Mouse (Mus musculus) E14TG2a.4 (cell line): ENCODE results near the gene Ccdc77.

Source experiments
- H3K27me3 ChIP-seq: 2 replicates; pipeline ENCODE4 v1.6.1; 2014; ENCODE audit warnings: low read length, control low read depth; ENCODE audit not compliant: insufficient read depth
- H3K36me3 ChIP-seq: 2 replicates; pipeline ENCODE4 v1.6.1; 2014; ENCODE audit warnings: low read length, control low read depth; ENCODE audit not compliant: insufficient read depth
- H3K4me1 ChIP-seq: replicated peaks from 2 replicates; pipeline ENCODE4 v1.6.1; 2014; ENCODE audit warnings: low read depth, low read length, control low read depth
- H3K4me3 ChIP-seq: replicated peaks from 2 replicates; pipeline ENCODE4 v1.5.1; 2014; ENCODE audit warnings: mild to moderate bottlenecking, low read length
- H3K9me3 ChIP-seq: 2 replicates; pipeline ENCODE4 v1.6.1; 2014; ENCODE audit warnings: low read length, control low read depth
- CTCF ChIP-seq: conservative IDR thresholded peaks from 2 replicates; pipeline ENCODE4 v1.5.1; 2014; ENCODE audit warnings: low read length
- NANOG ChIP-seq: IDR thresholded peaks from 2 replicates; pipeline ENCODE4 v1.6.1; 2014; ENCODE audit warnings: borderline replicate concordance, low read length, mixed read lengths
- POU5F1 ChIP-seq: IDR thresholded peaks from 2 replicates; pipeline ENCODE4 v1.6.1; 2014; ENCODE audit warnings: low read length, borderline replicate concordance

Ccdc77 gene

DNA sequence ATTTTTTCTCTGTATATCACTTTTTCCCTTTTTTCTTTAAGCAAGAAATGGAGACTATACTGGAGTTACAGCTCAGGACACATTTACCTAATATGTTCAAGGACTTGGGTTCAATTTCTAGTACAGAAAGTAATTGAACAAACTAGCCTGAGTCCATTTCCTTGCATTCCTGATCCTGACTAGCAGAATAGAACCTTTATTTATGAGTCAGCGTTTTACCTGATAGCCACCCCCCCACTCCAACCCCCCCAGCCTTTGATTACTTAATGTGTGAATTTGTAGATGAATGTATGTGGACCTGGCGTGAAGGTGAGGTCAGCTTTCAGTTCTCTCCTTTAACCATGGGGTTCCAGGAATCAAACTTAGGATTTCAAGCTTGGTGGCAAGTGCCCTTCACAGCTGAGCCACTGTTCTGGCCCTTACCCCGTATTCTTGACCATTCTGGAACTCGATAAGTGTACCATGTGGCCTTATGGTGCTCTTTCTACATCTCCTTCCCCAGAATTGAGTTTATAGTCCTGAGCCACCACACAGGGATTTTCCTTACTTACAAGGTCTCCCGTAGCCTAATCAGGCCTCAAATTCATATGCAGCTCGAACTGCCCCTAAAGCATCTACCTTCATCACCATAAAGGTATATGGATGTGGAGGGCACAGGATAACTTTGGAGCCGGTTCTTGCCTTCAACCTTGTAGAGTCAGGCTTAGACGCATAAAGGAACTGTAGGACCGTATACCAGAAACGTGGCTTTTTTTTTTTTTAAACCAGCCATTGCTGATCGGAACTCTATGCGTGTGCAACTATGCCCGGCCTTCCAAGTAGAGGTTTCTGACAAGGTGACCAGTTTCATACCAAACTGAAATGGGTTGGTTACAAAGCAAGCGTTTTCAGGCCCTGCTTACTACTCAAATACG, 1.1 kb downstream of the Ccdc77 start:
- TF ChIP-seq CTCF: no peak
- no peak for TF ChIP-seq POU5F1
- no peak for TF ChIP-seq NANOG
- Histone ChIP-seq H3K9me3 (no peaks in the 10 kb centered on the region), H3K27me3 (no peaks in the 10 kb centered on the region), H3K4me1 (peaks cover 37% of the 10 kb centered on the region), H3K4me3 (peak overlapping the region; percentile 100), H3K36me3 (peaks cover 21% of the 10 kb centered on the region)

DNA sequence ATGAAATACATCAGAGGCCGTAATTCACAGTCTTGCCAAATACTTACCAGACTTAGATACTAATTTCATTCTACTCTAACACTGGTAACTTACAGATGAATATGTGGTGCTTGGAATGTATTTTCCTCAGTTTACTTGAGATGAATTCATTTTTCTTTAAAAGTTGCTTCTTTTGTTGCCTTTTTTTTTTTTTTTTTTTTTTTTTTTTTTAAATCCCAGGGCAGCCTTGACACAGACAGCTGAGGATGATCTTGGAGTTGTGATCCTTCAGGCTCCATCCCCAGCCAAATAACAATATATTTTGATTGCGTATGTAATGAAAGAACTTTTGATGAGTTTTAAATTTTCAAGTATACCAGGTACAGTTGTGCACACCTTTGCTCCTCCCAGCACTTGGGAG, 2.0 kb downstream of the Ccdc77 start:
- Histone ChIP-seq H3K9me3 (no peaks in the 10 kb centered on the region), H3K27me3 (no peaks in the 10 kb centered on the region), H3K4me3 (no peak overlapping the region), H3K36me3 (peaks cover 12% of the 10 kb centered on the region), H3K4me1 (peaks cover 37% of the 10 kb centered on the region)
- no peak for TF ChIP-seq CTCF
- no peak for TF ChIP-seq POU5F1
- TF ChIP-seq NANOG: no peak

DNA sequence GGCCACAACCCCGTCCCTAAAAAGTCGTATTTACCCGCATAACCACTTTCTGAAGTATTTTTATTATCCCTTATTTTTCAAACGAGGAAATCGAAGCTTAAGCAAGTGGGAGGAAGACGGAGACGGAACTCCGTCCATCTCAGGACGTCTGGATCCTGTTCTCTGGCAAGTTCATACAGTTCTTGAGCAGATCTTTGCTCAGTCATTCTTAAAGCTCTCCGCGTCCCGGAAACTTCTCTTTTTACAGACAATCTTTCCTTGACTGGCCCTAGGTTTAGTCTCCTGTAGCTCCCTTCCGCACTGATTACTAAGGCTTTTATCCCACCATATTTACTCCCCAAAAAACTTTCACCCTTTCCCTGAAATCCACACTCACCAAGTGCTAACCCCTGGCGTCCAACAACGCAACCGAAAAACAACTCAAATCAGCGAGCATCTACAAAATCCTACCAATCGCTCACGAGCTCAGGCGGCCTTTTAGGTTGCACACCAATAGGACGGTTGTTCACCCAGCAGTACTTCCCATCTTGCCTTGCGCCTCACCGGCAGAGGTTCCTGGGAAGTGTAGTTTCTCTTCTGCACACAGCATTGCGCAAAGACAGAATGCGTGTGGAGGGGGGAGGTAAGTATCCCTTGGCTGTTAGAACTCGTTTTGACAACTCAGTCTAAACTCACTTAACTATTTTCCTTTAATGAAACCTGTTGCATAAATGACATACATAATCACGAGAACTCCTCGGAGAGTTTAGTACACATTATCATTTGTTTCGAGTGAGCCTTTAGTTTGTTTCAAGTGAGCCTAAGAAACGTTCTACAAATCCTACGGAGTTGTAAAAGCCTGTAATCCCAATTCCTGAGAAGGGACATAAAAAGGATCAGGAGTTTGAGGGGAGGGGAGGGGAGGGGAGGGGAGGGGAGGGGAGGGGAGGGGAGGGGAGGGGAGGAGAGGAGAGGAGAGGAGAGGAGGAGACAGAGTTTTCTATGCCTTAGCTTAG, 6.9 kb downstream of the Ccdc77 start:
- TF ChIP-seq CTCF (no peak), NANOG (no peak), POU5F1 (no peak)
- Histone ChIP-seq H3K4me3 (peak overlapping the region; percentile 90), H3K9me3 (no peaks in the 10 kb centered on the region), H3K27me3 (no peaks in the 10 kb centered on the region), H3K4me1 (peaks cover 24% of the 10 kb centered on the region), H3K36me3 (peaks cover 22% of the 10 kb centered on the region)

DNA sequence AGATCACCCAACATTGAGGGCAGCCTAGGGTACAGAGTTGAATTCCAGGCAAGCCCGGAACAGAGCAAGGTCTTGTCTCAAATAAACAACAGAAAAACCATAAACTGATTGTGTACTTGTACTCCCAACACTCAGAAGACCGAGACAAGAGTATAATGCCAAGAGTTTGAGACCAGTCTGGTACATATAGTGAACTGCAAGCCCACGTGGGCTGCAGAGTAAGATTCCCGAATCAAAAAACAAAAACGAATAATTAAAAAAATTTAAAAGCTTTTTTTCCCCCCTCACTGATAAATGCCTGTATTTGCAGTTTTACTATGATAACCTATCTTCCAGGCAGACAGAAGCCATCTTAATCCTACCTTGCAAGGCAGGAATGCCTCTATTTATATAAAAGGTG, 7.7 kb downstream of the Ccdc77 start:
- peaks cover 20% of the 10 kb centered on the region for H3K4me1 ChIP-seq
- H3K4me3 ChIP-seq: peak overlapping the region; percentile 90
- no peaks in the 10 kb centered on the region for H3K9me3 ChIP-seq
- H3K36me3 ChIP-seq: peaks cover 30% of the 10 kb centered on the region
- no peaks in the 10 kb centered on the region for H3K27me3 ChIP-seq
- no peak for TF ChIP-seq CTCF
- no peak for TF ChIP-seq NANOG
- TF ChIP-seq POU5F1: no peak

DNA sequence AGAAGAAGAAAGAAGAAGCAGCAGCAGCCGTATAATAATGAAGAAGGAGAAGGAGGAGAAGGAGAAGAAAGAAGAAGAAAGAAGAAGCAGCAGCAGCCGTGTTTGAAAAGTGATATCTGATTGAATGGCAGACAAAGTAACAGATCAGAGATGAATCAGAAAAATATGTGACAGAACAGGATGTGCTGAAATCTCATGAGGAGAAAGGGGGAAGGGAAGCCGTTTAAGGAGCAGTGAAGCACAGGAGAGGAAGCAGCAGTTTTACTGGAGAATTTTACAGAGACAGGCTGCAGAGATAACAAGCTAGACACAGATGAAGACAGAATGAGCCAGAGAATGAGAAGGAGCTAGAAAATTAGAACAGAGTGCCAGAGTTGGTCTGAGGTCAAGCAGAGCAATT, 15.2 kb downstream of the Ccdc77 start:
- Histone ChIP-seq H3K27me3 (no peaks in the 10 kb centered on the region), H3K36me3 (peaks cover 95% of the 10 kb centered on the region), H3K4me3 (no peak overlapping the region), H3K4me1 (no peaks in the 10 kb centered on the region), H3K9me3 (no peaks in the 10 kb centered on the region)
- TF ChIP-seq CTCF: no peak
- TF ChIP-seq POU5F1: no peak
- TF ChIP-seq NANOG: no peak

DNA sequence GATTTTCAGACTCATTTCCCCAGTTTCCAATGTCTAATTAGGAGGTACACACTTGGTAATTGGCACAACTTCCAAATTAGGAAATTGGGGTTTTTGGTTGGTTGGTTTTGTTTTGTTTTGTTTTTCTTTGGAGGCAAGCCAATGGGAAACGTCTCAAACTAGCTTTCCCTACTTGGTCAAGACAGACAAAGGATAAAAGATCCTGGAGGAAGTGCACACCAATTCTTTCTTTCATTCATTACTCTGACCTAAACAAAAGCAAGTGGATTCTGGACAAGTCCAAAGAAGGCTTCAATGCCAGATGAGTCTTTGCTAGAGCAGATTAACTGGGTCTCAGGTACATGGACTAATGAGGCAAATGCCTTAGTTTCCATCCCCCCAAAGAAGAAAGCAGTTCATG, 20.2 kb downstream of the Ccdc77 start:
- no peaks in the 10 kb centered on the region for H3K4me1 ChIP-seq
- no peak overlapping the region for H3K4me3 ChIP-seq
- no peaks in the 10 kb centered on the region for H3K27me3 ChIP-seq
- TF ChIP-seq NANOG (no peak), POU5F1 (no peak), CTCF (no peak)
- H3K9me3 ChIP-seq: no peaks in the 10 kb centered on the region
- peaks cover 100% of the 10 kb centered on the region for H3K36me3 ChIP-seq

DNA sequence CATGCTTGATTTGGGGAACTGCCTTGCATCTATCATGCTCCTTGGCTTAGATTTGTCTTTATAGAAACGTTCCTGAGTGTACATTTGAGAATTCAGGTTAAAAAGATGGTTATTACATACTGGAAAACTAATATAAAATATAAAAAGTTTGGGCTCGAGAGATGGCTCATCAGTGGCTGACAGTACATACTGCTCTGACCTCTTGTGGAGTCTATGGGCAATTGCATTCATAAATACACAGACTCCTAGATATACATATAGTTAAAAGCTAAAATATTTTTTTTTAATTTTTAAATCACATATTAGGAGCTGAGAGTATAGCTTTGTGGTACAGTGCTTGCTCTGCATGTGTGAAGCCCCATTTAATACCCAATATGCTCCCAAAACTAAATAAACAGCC, 31.8 kb downstream of the Ccdc77 start:
- Histone ChIP-seq H3K9me3 (no peaks in the 10 kb centered on the region), H3K27me3 (no peaks in the 10 kb centered on the region), H3K36me3 (peaks cover 93% of the 10 kb centered on the region), H3K4me1 (no peaks in the 10 kb centered on the region), H3K4me3 (no peak overlapping the region)
- TF ChIP-seq POU5F1: no peak
- no peak for TF ChIP-seq NANOG
- TF ChIP-seq CTCF: peak; percentile 23
